18 mouse cellular contexts compared by ENCODE assay signal in the genomic region with DNA sequence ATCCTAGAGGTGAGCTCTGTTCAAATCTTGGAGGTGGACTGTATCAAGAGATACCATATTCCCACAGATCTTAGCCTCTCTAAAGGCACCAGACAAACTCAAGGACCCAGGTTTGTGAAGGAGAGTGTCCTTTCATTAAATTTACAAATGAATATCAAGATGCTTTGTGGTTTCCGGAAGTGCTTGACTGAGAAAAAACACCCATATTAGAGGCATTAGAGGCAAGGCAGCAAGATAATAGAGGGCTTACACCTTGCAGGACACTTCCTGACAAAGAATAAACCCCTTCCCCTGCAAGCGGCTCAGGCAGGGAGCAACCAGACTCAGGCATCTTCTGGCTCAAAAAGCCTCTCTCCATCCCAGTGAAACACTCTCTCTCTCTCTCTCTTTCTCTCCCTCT.
"Had no signal": no experiment of that assay in that cellular context is flagged by ENCODE, and none has a peak within 500 bp of the region (broad histone marks: within the 10 kb centered on the region; RNA-seq: fewer than 3 reads in every experiment).

No protein-coding gene starts in this region.

- H3K4me2 ChIP-seq: liver, embryonic 15.5 days; lung, embryonic 15.5 days; midbrain, embryonic 11.5 days; neural tube, embryonic 12.5 days had no signal

- H3K4me3 ChIP-seq: liver, embryonic 15.5 days; lung, embryonic 15.5 days; megakaryocyte, embryonic 14.5 days; neural tube, embryonic 12.5 days had no signal

- H3K9me3 ChIP-seq: liver, embryonic 15.5 days; lung, embryonic 15.5 days; megakaryocyte, embryonic 14.5 days; neural tube, embryonic 12.5 days had no signal

- H3K27ac ChIP-seq: liver, embryonic 15.5 days; lung, embryonic 15.5 days; macrophage; neural tube, embryonic 12.5 days had no signal

- H3K4me1 ChIP-seq: liver, embryonic 15.5 days; megakaryocyte, embryonic 14.5 days had no signal

- H3K36me3 ChIP-seq: liver, embryonic 15.5 days; lung, embryonic 15.5 days had no signal

- DNase-seq: liver, postnatal 0 days; lung, adult 2 months; lung, postnatal 14 days; lung, postnatal 36 days; midbrain, embryonic 14.5 days; right cerebral cortex, postnatal 25 days; right cerebral cortex, postnatal 4 days; spleen, adult 18-20 months; thymus, adult 18-20 months; thymus, postnatal 14 days; thymus, postnatal 36 days had no signal

- ATAC-seq: liver, postnatal 0 days; lung, postnatal 0 days had no signal

- H3K9ac ChIP-seq: liver, embryonic 15.5 days; liver, postnatal 0 days; lung, embryonic 15.5 days; neural tube, embryonic 12.5 days had no signal

- H3K27me3 ChIP-seq: liver, embryonic 15.5 days; lung, embryonic 15.5 days; neural tube, embryonic 12.5 days had no signal
